Mouse (Mus musculus) embryo, embryonic 11 days (tissue): Measurements from ENCODE around the gene Neu2.

Experiments used
- DNase-seq: peaks from one replicate; pipeline ENCODE4 v3.0.0-alpha.2; 2015

Gene Neu2

DNA sequence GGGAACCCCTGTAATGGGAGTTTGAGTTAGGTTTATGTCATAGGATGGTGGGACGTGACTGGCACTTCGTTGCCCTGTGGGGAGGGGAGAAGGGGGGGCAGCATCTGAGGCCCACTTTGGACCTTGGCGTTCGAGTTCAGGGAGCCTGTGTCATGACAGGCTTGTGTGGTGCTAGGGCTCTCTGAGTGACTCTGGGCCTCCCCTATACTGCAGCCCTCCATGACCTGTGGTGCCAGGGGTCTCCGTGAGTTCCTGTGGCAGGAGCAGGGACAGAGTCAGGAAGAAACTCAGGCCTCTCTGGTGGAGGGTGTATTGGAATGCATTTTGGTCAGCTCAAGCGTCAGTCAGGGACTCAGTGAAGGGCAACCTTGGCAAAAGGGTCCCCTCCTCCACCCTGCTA is 111.0 kb downstream of the Neu2 start:
- DNase-seq, result no peak

DNA sequence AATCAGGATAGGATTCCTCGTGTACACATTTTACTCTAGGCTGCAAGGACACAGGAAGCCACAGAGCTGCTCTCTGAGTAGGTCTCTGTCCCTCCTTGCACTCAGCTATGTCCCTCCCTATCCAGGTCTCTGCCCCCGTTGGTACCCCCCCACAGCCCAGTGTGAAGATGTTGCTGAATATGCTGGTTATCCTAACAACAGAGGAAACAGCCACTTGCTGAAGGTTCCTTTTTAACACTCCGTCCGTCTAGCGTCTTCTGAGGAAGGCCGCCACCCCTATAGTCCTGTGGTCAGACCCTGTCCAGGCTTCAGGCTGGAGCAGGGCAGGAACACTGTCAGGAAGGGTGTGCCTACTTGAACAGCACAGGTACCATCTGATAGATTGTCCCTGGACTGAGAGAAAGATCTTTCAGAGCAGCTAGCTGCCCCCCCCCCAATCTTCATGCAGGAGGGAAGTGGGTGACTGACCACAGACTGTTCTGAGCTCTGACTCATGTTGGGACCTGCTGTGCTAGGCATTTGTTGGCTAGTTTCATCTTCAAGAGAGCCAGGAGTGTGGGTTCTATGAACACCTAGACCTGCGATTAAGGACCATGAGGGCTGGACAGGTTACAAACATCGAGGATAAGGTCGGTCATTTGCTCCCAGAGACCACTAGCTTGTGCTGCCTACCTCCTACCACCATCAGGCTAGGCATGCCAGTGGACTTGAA is 111.6 kb downstream of the Neu2 start:
- DNase-seq, result no peak

DNA sequence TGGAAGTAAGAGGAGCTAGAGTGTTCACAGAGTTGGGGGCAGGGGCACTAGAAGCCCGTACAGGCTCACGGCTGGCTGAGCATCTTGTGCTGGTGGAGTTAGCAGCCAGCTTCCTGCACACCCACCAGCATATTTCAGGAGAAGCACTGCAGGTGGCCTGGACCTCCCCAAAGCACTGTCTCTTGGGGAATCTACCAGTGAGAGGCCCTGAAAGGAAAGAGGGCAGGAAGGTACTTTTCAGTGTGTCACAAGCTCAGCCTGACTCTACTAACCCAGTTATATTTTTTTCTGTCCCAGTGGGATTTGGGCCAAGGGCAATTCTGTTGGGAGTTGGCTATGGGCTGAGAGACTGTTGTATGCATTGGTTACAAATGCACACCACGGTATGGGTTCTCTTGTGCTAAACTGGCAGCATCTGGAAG is 112.2 kb downstream of the Neu2 start:
- no peak for DNase-seq

- no peak for DNase-seq
Measured at GRCm38 (mm10) chr1:87623977-87624666, 114.4 kb downstream of the Neu2 start.

DNA sequence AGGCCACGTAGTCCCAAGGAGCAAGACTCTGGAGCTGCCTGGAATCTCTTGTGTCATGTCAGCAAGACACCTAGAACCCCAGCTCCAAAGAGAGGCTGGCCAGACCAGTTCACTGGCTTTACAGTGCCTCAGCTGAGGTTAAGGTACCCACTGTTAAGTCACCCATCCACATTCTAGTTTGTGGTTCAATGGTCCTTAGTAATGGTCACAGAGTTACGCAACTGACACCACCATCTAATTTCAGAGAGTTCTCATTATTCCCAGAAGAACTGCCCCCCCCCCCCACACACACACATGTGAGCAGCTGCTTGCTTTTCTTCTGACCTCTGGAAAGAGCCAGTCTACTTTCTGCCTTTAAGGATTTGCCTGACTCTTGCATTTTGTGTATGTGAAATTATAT is 115.1 kb downstream of the Neu2 start:
- no peak for DNase-seq

DNA sequence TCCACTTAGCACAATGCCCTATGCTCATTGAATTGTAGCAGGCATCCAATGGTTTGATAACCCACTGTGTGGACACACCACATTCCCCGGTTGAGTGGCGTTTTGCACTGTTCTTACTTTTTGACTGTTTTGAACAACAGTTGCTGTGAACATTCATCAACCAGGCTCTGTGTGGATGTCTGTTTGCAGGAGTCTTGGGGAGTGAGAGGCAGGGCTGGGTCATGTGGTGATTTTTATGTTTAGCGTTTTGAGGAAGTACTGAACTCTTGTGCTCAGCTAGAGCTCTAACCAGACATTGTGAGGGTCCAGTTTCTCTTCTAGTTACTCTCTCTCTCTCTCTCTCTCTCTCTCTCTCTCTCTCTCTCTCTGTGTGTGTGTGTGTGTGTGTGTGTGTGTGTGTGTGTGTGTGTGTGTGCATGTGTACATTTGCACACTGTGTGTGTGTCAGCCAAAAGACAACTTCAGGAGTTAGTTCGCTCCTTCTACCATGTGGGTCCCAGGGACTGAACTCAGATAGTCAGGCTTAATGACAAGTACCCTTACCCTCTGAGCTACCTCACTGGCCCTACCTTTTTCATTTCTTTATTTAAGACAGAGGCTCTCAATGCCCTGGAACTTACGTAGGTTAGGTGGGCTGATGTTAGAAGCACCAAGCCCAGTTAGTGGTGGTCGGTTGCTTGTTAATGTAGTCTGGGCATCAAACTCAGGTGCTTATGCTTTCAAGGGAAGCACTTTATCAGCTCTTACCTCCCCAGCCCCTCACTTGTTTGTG is 115.8 kb downstream of the Neu2 start:
- DNase-seq, result no peak

GRCm38 (mm10) chr1:87626344-87626743 is 116.7 kb downstream of the Neu2 start:
- no peak for DNase-seq

- no peak for DNase-seq
Measured at GRCm38 (mm10) chr1:87628085-87628484, 118.4 kb downstream of the Neu2 start.

- DNase-seq, result no peak
Measured at GRCm38 (mm10) chr1:87631584-87631983, 121.9 kb downstream of the Neu2 start.

- DNase-seq, result no peak
Measured at GRCm38 (mm10) chr1:87632163-87632562, 122.5 kb downstream of the Neu2 start.

DNA sequence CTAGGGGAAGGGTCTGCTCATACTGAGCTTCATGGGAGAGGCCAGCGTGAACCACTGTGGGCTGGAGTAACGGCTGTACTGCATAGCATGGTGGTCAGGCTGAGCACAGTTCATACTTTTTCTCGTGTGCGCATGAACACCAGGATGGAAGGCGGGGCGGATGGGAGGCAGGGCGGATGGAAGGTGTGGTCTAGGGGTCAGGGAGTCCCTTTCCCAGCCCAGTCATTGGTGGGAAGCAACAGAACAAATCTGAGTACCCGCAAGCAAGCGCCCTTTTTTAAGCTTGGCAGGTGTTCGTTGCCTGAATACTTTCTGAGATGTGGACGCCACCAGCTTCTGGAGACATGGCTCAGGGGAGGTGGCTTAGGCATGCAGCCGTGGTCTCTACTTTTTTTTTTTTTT is 127.0 kb downstream of the Neu2 start:
- no peak for DNase-seq

DNA sequence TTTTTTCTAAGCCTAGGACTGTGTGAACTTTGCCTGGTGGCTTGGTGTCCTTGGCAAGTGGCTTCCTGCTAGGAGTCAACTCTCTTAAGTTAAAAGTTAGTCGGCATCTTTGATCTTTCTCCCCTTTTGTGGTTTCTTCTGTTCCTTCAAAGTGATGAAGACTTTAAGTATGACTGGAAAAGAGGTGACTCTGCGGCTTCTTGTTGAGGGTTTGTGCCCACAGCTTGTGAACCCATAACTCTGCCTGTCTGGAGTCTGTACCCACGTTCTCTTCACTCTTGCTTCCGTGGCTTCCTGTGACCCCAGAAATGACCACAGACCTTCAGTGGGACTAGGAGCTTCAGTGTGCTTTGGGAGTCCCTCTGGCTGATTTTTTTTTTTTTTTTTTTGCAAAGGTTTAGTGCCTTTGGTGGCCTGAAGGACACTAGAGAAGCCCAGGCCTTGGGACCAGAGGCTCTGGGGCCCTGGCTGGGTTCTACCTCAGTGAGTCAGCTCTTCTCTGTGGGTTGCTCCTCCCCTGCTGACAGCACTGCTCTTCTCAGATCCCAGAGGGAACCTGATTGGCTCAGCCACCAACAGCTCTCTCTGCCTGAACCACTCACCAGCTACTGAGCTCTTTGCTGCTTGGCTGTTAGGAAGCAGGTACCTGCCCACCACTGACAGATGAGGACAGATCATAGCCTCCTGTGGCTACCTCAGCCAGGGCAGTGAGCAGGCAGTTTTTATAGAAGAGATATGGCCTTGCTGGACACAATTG is 127.6 kb downstream of the Neu2 start:
- DNase-seq, result peak; percentile 22

DNA sequence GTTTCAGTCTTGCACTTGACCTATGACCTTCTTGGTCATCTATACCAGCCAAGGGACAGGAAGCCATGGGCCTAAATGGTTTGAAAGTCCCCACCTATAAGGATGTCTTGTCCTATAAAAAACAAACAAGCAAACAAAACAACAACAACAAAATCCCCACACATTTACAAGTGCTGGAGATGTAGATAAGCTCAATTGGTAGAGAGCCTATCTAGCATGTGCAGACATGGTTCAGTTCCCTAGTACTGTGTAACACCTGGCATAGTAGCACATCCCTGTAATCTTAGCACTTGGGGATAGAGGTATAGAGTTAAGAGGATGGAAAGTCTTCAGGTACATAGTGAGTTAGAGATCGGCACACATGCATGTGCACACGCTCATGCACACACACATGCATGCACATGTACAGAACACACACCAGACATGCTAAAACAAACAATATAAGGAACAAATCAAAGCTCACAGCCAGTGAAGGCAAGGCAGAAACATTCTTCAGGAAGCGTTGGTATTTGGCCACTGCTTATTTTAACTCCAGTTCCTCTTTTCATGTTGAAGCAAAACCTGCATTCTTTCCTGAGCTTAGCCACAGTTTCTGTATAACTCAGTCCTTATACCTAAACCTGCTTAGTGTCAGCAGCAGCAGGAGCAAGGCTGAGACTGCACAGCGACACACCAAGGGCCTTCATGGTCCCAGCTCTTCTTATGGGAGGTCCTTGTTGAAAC is 128.3 kb downstream of the Neu2 start:
- DNase-seq, result no peak

- DNase-seq, result no peak
Measured at GRCm38 (mm10) chr1:87639724-87640123, 130.0 kb downstream of the Neu2 start.

GRCm38 (mm10) chr1:87640165-87640661 is 130.5 kb downstream of the Neu2 start:
- peak; percentile 30 for DNase-seq

- DNase-seq, result no peak
Measured at GRCm38 (mm10) chr1:87643016-87643415, 133.3 kb downstream of the Neu2 start.

DNA sequence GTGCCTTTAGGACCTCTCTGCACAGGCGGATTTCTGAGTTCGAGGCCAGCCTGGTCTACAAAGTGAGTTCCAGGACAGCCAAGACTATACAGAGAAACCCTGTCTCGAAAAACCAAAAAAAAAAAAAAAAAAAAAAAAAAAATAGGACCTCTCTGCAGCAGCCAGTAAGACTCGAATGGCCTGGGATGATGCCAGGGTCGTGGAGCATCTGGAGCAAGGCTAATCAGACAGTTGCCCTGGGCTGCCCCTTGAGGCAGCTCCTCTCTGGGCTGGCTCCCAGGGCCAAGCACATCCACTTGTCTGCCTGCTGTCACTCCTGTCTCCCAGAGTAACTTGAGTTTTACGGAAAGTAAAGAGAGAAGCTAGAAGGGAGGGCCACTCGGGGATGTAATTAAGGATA is 135.4 kb downstream of the Neu2 start:
- DNase-seq, result no peak

GRCm38 (mm10) chr1:87645748-87646147 is 136.1 kb downstream of the Neu2 start:
- DNase-seq, result no peak
